Mouse (Mus musculus): Measurements from ENCODE around the gene Ppargc1a.

- no peak for TF ChIP-seq POLR2A (IDR thresholded peaks at IDR 0.05; ENCODE audit: low read depth, low read length)
- no peak for TF ChIP-seq CTCF (conservative IDR thresholded peaks at IDR 0.05 in 1 of 2, IDR thresholded peaks at IDR 0.05 in 1 of 2; ENCODE audit: low read depth in 2 of 2, low read length in 2 of 2)
- TF ChIP-seq ELF1 (IDR thresholded peaks at IDR 0.05; ENCODE audit: low read depth, low read length) = no peak
- no peak for TF ChIP-seq RAD21 (IDR thresholded peaks at IDR 0.05; ENCODE audit: low read depth, low read length)
- no peak for TF ChIP-seq E2F4 (IDR thresholded peaks at IDR 0.05; ENCODE audit: insufficient replicate concordance, low read depth, low read length)
- TF ChIP-seq ZKSCAN1 (IDR thresholded peaks at IDR 0.05; ENCODE audit: borderline replicate concordance, low read depth, low read length) = no peak
- no peak for TF ChIP-seq POLR2AphosphoS2 (IDR thresholded peaks at IDR 0.05; ENCODE audit: low read depth, low read length)
- TF ChIP-seq ZMIZ1 (IDR thresholded peaks at IDR 0.05; ENCODE audit: low read depth, low read length) = no peak
Observed at GRCm38 (mm10) chr5:51479859-51480258, 87.7 kb downstream of the Ppargc1a start.

Data from CH12.LX (cell line).